Mouse (Mus musculus) heart, adult 11 months (tissue): ENCODE measurements at regions not wholly inside any gene's neighbourhood (a gene's known extent, or its start where the extent isn't known, plus 50 kb on each side); places are given as distances from the start of the nearest gene placed in this dataset.
"Not testable (repeated sequence)": the region's sequence is repeated elsewhere in the genome, so short reads cannot be mapped to it uniquely, and the experiment has no call there.

Experiments used
- DNase-seq: peaks from one replicate; pipeline ENCODE4 v3.0.0; 2022

DNA sequence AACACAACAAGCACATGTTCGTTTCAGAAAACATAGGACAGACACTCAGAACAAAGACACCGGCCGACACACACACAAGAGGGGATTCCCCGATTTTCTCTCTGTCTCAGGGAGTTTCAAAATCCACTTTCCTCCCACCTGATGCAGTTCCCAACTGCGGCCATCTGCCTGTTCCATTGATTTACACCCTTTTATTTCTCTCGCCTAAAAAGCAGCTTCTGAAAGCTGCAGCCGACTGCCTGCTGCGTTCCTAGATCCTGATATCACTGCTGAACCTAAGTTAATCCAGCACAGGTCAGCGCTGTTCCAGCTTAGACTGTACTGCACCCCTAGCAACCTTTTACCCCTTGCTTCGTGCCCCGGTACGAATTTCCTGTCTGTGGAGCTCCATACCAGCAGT lies 237.0 kb downstream of the Impad1 start:
- no peak for DNase-seq

DNA sequence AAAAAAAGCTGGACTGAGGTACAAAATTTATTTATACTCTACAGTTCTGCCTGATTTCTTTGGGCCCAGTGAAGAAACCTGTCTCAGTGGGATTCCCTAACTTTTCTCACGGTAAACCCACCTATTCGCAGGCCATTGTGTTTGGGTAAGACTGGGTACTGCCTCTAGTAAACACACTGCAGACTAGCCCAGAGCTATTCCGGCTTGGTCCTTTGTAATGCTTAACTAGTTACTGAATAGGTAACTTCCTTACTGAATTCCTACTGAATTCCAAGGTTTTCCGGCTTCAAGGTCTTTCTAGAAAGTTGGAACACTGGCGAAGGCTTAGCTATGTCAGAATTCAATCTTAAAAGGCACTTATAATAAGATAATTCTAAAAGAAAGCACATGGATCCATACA lies 242.9 kb downstream of the Impad1 start:
- DNase-seq, result no peak

GRCm38 (mm10) chr4:4549893-4550292 lies 243.3 kb downstream of the Impad1 start:
- no peak for DNase-seq

DNA sequence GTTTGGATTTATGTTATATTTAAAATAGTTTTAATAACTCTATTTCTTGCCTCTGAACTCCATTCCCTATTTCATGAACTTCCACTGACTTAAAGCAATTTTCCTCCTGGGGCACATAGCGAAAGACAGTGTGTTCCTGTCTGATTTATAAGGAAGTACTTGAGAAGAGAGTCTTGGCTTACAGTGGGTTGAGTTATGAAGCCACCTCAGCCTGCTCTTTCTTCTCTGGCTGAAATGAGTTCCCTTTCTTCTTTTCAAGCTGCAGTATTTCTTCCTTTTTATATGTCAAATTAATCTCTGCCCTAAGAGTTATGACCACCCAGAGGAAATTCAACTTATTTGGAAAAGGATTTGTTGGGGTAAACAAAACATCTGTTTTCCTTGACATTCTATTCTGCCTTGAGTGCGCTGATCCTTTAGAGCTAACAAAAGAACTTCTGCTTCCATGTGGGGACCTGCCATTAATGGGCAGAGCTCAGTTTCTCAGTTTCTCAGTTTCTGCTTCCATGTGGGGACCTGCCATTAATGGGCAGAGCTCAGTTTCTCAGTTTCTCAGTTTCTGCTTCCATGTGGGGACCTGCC lies 255.9 kb downstream of the Impad1 start:
- no peak for DNase-seq

GRCm38 (mm10) chr4:4532196-4532595 lies 261.0 kb downstream of the Impad1 start:
- peak; percentile 97 for DNase-seq

- no peak for DNase-seq
Observed at GRCm38 (mm10) chr4:4528311-4528710, 264.8 kb downstream of the Impad1 start.

DNA sequence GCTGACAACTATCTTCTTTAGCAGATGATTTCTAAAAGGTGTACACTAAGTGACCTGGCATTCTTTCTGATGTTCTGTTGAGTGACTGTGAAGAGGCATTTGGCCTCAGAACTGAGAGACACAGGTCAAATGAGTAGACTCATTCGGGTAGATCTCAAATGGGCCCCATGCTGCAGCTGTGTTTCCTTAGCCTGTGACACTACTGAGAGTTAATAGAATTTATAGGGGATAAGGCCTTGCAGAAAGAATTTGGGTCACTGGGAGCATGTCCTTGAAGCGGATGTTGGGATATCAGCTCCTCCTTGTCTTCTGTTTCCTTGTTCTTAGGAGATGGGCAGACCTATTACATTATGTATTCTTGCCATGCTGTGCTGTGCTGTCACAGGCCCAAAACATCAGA lies 271.4 kb downstream of the Impad1 start:
- peak; percentile 40 for DNase-seq

- peak; percentile 55 for DNase-seq
Observed at GRCm38 (mm10) chr4:4518741-4519140, 274.4 kb downstream of the Impad1 start.

DNA sequence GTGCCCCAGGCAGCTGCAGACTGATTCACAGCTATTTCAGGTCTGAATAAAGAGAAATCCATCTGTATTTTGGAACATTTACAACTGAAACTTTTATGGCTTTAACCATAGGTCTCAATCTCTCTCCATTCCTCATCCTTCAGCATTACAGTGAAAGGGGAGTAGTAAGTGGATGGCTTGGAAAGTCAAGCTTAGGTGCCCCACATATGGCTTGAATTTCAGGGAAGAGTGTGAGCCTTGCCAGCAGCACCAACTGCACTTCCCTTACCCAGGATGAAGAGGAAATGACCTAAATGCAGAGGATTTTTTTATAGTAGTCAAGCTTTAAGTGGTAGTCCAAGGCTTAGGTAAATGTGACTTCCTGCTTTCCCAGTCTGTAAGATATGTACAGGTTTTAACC lies 279.8 kb downstream of the Impad1 start:
- no peak for DNase-seq

DNA sequence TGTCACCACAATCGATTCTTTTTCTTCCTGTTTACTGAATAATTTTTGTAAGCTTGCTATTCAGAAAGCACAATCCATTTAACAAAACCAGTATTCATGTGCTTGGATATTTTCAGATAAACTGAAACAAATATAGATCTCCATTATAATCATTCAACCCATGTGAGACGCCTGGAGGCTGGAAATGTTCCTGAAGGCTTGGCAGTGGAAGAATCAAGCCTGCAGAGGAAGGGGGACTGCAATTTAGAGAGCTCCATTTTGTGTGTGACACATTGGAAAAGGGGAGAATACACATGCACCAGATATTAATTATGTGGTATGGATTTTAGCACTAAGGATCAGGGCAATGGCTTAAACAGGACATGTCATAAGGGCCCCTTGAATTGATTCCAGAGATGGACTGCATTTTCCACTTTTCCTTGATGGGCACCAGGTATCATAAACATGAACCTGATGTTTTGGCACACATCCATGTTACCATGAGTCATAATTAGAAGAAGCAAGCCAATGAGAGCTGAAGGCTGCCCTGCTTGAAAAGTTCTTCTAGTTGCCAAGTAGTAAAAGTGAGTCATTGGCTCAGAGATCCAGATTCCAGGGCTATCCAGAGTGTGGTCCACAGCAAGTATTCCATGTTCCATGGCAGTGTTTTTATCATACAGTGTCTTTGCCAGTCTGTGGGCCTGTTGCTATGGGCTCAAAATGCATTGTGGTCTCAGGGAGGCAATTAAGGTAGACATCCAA lies 282.8 kb downstream of the Impad1 start:
- DNase-seq, result peak; percentile 56

GRCm38 (mm10) chr4:4509296-4509695 lies 283.9 kb downstream of the Impad1 start:
- DNase-seq, result peak; percentile 94

GRCm38 (mm10) chr4:4497199-4497598 lies 296.0 kb downstream of the Impad1 start:
- peak; percentile 23 for DNase-seq

- no peak for DNase-seq
Observed at GRCm38 (mm10) chr4:4496181-4496580, 297.0 kb downstream of the Impad1 start.

- no peak for DNase-seq
Observed at GRCm38 (mm10) chr4:4465169-4465714, 327.9 kb downstream of the Impad1 start.

DNA sequence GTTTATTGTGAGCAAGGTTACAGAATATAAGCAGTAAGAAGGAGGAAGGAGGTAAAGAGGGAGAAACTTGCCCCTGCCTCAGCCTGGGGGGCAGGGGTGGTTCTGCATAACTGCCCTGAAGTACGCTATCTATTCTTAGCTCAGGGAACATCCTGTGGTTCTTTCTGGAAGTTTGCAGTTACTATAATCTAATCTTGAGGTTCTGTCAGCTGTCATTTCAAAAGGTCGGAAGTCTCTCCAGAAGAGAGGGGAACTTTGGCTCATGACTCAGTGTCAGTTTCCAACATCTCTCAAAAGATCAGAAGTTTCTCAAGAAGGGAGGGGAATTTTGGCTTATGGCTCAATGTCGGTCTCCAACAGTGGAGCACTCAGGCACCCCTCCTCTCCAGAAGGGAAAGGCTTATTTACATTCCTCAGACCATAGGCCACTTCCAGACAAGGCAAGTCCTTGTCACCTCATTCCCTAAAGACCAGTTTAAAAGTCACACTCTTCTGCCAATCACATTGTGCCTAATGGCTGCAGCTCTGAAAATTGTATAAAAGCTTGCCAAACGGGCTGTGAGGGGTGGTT lies 328.9 kb downstream of the Impad1 start:
- DNase-seq, result no peak

GRCm38 (mm10) chr4:4459258-4459657 lies 333.9 kb downstream of the Impad1 start:
- no peak for DNase-seq

DNA sequence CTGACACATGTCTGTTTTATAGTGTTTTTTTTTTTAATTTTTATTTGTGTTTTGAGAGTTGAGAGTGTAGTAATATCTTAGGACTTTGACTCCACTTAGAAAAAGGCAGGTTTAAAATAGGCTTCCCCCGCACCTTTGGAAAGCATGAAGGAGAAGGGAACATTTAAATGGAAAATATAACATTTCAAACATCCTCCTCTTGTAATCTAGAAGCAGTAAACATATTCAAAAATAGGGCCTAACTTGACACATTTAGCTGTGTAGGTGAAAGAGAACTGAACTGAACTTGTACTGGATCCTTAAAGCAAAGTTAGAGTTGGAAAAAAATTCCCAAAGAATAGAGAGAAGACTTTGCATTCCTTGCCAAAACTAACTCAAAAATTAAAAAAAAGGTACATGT lies 343.1 kb downstream of the Impad1 start:
- no peak for DNase-seq

- no peak for DNase-seq
Observed at GRCm38 (mm10) chr4:4442650-4443049, 350.5 kb downstream of the Impad1 start.

- DNase-seq, result no peak
Observed at GRCm38 (mm10) chr4:4437559-4437958, 355.6 kb downstream of the Impad1 start.

DNA sequence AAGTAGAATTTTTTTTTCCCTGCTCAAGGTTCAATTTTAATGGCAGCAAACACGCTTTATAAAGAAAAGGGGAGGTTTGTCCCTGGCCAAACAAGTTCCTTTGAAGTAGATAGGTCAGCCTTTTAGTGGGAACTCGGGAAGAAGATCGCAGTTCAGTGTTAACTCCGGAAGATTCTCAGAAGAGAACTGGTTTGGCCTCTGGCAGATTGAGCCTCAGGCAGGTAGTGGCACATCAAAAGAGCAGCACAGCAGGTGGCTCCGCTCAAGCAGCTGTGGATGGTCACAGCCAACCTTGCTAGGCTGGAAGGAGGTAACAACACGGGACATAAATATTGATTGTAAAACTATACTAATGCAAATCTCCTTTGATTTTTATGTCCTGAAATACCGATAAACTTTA lies 347.2 kb upstream of the Sdr16c6 start:
- DNase-seq, result not testable (repeated sequence)

DNA sequence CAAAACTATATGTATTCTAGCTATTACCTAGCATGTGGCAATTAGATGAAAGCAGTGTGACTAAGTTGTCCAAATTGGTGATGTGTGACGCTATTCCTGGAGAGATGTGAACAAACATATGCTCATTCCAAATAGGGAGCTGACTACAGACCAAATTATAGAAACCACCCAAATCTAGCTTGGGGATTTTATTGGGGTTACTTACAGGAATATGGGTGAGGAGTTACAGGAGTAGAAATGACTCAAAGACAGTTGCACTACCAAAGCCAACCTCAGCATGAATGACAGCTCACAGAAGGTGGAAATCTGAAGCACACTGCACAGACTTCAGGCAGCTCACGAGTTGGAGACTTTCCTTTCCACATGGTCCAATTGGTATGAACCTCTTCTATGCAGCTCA lies 326.5 kb upstream of the Sdr16c6 start:
- no peak for DNase-seq

DNA sequence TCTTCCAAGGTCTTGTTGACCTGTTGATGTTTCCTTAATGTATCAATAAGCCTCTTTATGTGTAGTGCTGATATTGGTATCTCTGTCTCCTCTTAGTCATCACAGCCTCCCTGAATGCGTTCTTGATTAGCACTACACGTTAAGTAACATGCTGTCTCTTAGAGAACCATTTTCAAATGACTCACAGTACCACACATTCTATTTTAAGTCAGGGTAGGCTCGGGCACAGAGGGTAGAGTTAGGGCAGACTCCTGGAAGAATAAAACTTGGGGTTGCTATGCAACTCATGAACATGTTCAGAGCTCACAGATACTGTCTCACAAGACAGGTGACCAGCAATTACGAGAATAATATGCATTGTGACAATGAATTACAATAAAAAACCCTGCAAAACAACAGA lies 320.1 kb upstream of the Sdr16c6 start:
- no peak for DNase-seq

DNA sequence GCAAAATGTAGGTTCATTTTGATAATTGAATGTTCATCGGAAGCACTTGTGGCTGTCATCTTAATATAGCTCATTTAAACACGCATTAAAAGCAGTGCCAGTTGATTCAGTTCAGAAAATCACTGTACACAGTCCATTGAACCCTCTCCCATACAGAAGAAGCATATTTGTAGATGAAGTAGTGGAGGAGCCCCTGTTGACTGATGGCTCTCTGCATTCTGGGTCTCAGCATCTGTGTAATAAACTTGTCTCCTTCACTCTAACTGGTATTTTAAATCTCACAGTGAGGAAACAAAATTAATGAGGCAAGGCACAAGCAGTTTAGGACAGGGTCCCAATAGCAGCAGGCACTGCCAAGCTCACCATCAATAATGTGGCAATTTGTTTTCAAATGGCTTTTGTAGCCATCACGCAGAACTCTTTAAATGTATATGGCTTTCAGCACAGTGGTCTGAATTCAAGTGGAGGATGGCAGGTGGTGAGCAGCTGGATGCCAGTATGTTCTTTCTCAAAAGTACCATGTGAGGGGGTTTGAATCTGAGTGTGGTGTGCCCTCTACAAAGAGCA lies 302.8 kb upstream of the Sdr16c6 start:
- DNase-seq, result no peak

DNA sequence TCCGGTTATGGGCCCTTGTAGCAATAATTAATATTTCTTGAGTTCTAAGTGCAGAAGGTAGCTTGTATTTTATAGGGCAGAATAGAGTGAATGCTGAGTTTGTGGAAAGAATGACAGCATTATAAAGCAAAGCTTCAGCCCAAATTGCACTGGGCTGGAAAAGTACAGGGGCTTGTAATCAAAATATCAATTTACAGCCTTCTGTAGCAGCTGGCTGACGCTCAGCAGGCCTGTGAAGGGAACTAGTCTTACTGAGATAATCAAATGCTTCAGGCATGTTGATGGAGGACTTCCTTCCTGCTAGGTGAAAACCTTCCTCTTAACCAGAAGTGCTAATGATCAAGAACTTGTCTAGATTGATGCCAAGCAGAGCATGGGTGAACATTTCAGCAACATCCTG lies 257.9 kb upstream of the Sdr16c6 start:
- no peak for DNase-seq
